Mouse (Mus musculus) stomach, postnatal 0 days (tissue): ENCODE data around the gene Olfr1120.

Experiments used
- CTCF ChIP-seq: IDR thresholded peaks from 2 replicates; pipeline ENCODE4 v1.5.1; 2016; ENCODE audit warnings: antibody characterized with exemption, low read depth, mild to moderate bottlenecking, moderate library complexity
- EP300 ChIP-seq: optimal IDR thresholded peaks from 2 replicates; pipeline ENCODE3; 2016; ENCODE audit warnings: antibody characterized with exemption

DNA sequence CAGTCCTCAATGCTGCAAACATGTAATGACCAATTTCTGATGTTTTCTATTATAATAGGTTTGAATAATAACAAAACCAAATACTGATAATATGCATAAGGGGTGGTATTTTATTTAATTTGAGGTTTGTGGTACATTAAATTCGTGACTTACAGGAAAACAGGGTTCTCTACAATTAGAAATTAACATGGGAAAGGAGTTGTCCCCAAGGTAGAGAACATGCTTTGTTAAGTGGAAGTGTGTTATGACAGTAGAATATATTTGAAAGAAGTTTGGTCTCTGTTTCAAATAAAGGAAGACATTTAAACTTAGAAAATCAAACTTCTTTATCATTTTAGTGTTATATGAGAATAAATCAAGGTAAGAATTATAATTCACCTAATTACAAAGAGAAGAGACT lies 15.0 kb downstream of the Olfr1120 start, which contains the start of gene Olfr1121:
- no peak for TF ChIP-seq CTCF
- TF ChIP-seq EP300, result no peak
